Mouse (Mus musculus) regulatory T cell (primary cell): ENCODE results near the gene Dclre1c.

Experiments
- in situ Hi-C: fragments of 300-600 bp; cut with MboI, MseI; formaldehyde crosslinking; loops from one replicate; pipeline ENCODE4 v1.15.1; 2025; ENCODE audit warnings: high pct_unique_total_duplicates

Dclre1c gene

GRCm38 (mm10) chr2:3474361-3474805, 50.5 kb downstream of the Dclre1c start:
- in situ Hi-C loops = loop anchor here (5.0 to 25.0 kb wide), 2 partner anchors 52 to 1538 kb away; partner anchors contain the start of genes Dclre1c, Mcm10 and Meig1

- in situ Hi-C loops = loop anchor here (5.0 to 25.0 kb wide), 2 partner anchors 53 to 1537 kb away; partner anchors contain the start of genes Dclre1c, Mcm10 and Meig1
These were observed 50.9 kb downstream of the Dclre1c start, which contains the start of gene Suv39h2 for GRCm38 (mm10) chr2:3474861-3475283. TSS of gene Suv39h2 (minus strand) at chr2:3475031.

GRCm38 (mm10) chr2:3475746-3476251, 51.9 kb downstream of the Dclre1c start:
- in situ Hi-C loops = no loop called here

DNA sequence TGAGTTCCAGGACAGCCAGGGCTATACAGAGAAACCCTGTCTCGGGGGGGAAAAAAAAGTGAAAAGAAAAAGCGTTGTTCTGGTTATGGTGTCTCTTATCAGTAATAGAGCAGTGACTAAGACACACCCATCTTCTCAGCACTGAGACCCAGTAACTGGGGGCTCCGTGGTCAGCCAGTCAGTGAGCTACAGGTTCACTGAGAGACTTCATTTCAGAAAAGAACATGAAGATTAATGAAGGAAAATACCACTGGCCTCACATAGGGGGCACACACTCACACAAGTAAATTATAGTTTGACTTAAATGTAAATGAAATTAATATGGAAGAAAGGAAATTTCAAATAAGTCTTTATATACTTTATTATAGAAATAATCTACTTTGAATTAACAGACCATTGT, 56.3 kb downstream of the Dclre1c start:
- in situ Hi-C loops = no loop called here

DNA sequence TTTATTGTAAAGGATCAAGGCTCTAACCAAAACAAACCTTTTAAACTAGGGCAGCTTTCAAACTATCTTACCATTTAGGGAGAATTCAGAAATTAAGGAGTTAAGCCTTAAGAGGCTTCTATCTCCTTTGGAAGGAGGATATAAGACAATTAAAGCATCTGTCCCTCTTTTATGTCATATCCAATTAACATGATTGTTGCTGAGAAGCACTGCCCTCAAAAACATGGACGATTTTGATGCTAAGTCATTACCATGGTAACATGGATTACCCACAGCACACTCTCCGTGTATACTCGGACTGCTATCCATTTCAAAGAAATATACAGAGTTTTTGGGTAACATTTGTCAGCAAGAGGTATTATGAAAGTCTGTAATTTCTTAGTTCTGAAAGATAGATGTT, 65.9 kb downstream of the Dclre1c start:
- in situ Hi-C loops = no loop called here

GRCm38 (mm10) chr2:3493833-3494409, 70.0 kb downstream of the Dclre1c start:
- in situ Hi-C loops = no loop called here

DNA sequence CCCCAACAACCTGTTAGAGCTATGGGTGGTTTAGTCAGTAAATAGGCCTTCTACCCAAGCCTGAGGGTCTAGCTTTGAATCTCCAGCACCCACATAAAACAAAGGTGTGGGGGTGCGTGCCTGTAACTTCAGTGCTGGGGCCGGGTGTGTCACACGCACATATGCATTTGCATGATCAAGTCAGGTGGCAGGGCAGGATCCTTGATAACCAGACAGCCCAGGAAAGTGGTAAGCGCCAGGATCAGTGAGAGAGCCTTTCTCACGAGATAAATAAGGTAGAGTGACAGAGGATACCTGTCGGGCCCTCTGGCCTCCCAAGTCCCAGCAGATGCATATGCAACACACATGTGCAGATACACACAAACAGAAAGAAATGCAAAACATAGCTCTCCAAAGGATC, 75.6 kb downstream of the Dclre1c start:
- in situ Hi-C loops = loop anchor here (5.0 kb wide), 1 partner anchor 177 kb away; no protein-coding TSS in a partner anchor

DNA sequence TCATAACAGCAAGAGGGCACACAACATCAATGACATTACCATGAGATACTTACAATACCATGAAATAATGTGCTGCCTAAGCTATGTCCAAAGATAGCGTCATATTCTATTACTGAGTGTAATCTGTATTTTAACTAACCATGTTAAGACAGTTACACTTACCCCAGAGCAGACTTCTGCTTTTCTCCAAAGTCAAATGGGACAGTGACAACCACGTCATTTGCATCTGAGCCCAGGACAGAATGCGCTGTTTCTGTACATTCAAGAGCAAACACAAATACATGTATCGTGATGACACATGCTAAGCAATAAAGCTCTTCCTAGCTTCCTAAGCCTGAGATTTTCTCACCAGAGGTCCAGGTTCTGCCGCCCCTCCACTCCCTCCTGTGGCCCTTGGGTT, 77.0 kb downstream of the Dclre1c start:
- in situ Hi-C loops = no loop called here

DNA sequence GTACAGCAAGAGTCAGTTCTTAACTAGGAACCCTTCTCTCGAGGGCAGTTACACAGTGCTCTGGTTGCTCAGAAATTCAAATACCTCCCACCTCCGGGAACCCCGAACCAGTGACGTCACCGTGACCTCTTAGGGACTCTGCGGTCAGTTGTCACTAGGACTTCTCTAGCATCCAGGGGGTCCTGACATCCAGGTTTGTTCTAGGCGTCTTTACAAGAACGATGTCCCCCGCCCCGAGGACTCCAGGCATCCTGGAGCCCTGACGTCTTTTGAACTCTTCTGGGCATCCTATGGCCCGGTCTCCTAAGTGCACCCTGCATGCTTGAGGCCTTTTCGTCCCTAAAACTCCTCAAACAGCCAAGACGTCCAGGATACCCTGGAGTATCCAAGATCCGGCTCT, 88.1 kb downstream of the Dclre1c start:
- in situ Hi-C loops = no loop called here

GRCm38 (mm10) chr2:3512552-3513454, 88.9 kb downstream of the Dclre1c start, which contains the start of the genes Gm45902, Hspa14 and Cdnf:
TSS of gene Gm45902 (minus strand) at chr2:3512790.
TSS of gene Hspa14 (minus strand) at chr2:3512814.
TSS of gene Cdnf (plus strand) at chr2:3513030.
- in situ Hi-C loops = no loop called here
